Mouse (Mus musculus): ENCODE measurements around the gene Pigc. TPM values are rescaled to one million over a fixed set of nuclear protein-coding genes. Genes with fewer than 3 reads are reported as not detected.

The Pigc gene
- polyA plus RNA-seq (2012; rRNA removed), result 23.7 and 28.0 TPM in 2 replicates

DNA sequence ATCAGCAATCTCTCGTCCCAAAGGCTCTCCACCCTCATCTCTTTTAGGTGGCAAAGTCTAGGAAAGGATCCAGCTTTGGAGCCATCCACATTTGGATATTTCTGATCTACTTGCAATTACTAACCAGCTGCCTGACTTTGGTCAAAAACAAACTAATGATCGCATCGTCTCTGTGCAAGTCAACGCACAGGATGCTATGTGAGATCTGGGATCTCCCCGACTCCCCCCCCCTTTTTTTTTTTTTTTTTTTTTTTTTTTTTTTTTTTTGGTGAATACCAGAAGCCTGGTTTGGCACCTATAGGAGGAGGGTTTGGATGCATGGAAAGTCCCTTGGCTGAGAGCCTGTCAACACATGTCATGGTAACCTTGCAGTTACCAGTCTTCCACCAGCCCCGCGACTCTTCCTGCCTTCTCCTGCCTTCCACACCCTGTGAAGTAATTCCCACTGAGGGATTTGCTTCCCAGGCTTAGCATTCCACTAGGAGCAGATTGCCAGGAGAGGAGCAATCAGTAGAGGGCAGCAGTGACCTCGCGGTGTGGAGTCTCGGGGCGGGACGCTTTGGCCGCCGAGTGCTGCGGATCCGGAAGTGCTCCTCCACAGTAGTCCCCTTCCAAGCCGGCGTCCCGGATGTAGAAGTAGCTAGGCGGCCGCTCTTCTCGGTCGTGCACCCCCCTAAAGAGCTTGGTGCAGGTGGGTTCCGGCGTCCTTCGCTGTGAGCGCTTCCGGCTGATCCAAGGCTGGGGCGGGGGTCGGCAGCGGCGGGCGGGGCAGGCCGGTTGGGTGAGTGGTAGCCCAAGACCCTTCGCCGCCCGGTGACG lies at the start of gene Pigc:
Gene Pigc, plus strand, starts transcription at position 598 of the 819 bp plus-strand sequence.
- DNase-seq (ENCODE audit: low read depth), result peak; percentile 64

DNA sequence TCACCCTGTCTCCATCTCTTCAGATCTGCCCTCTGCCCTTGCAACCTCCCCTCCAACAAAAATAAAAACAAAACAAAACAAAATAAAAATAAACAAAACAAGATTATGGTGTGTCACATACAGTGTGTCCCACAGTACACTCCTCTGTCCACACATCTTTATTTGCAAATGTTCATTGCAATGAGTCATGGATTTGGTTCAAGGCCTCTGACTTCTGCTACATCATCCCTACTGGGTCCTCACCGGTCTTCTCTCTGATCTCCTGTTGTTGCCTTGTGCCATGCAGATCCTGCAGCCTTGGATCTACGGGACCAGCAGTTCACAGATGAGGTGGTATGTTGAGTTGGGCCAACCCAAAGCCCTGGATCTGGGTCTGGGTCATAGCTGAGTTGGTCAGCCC lies 49.4 kb upstream of the Pigc start:
- no peak for DNase-seq (ENCODE audit: low read depth)

DNA sequence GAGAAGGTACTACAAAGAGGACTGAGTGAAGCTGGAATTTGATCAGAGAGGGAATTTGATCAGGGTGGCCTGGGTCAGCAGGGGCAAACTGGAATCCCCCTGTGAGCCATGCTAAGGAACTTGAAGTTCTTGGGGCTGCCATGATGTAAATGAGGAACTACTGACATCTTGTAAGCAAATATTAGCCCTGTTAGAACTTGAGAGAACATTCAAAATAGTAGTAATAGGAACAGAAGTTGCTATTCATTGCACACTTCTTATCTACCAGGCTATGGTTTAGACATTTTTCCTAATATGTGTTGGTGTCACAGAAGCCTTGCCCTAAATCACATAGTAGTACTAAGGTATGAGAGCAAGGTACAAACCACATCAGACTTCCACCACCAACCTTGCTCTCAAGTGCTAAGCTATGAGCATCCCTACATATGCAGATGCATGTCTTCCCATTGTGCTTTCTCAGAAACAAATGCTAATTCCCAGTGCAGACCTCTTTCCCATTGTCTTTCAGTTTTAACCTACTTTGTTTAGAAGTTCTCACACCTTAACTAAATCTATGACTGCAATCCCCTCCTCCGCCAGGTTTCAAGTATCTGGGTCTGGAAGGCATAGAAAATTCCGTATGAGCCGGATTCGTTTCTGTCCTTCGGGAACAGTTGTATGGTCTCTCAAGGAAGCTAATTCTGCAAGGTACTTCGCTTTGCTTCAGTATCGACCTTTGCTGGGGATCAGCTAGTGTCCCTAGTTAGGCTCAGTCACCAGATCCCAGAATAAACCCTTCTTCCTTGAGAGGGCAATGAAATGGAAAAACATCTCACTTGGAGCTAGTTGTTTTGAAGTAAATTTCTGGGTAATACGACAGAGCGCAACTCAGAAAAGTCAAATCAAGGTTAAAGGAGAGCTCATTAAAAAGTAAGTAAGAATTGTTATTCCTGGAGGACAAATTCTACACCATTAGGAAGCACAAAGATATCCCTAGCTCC lies 48.2 kb upstream of the Pigc start:
- no peak for DNase-seq (ENCODE audit: low read depth)

DNA sequence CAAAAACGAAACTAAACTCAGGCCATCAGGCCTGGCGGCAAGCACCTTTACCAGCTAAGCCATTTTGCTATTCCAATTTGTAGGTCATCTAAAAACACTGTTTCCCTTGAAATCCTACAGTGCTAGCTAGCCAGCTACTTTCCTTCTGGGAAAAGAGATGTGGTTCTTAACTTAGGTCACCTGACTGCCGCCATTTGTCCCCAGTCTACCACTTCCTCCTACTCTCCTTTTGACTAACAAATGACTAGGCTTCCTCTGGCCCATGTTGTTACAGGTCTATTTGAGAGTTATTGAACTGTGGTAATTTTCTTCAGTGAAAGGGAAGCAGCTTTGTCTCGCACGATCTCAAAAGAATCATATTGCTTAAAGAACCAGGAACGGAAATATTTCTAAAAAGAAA lies 47.1 kb upstream of the Pigc start:
- DNase-seq (ENCODE audit: low read depth), result no peak

DNA sequence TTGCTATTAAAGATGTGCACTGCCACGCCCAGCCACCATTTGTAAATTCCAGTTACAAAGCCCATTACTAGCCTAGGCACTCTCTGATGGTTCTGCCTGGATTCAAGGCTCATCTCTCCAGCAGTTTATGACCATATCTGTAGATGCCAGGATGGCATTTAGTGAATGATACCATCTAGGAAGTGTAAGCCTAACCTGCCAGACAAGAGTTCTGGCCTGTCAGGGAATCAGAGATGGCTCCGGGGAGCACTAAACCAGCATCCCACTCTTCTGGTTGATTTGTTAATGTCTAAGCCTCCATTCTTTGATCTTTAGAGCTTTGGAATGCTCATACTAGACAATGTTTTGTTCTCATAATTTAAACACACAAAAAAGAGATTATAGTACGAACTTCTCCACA lies 44.7 kb upstream of the Pigc start:
- DNase-seq (ENCODE audit: low read depth), result peak; percentile 68

DNA sequence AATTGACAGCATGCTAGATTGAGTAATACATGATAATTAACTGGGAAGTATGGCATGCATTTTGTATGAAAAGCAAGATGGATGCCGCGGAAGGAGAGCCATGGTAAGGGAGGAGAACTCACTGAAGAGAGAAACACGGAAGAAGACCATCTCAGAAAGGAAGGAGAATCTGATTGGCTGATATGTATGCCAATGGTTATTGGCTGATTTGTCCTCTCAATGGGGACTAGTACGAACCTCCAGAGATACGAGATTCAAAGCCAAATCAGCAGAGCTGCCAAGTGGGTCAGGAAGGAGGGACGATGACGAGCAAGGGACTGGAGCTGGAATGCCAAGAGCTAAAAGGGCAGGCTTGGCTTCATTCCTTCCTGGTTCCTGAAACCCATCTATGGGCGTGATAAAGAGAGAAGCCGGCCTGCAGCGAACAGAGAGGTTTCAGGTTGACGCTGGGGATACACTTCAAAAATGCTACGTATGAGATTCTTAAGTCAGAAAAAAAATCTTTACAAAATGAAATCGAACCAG lies 43.6 kb upstream of the Pigc start:
- no peak for DNase-seq (ENCODE audit: low read depth)

DNA sequence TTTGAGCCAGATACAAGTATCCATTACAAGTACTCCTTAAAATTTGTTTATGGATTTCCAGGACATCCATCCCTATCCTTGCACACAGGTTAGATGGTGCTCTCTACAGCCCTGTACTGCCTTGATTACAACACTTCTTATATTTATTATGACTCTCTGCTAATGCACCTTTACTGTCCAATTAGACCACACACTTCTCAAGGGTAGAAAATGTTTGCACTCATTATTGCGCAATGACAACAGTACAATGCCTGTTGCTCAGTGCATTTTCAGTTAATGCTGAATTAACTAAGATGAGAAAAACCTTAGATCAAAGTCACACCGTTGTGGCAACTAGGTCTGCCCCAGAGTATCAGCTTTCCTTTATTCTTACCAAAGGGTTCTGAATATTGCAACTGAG lies 41.0 kb upstream of the Pigc start:
- DNase-seq (ENCODE audit: low read depth), result no peak

DNA sequence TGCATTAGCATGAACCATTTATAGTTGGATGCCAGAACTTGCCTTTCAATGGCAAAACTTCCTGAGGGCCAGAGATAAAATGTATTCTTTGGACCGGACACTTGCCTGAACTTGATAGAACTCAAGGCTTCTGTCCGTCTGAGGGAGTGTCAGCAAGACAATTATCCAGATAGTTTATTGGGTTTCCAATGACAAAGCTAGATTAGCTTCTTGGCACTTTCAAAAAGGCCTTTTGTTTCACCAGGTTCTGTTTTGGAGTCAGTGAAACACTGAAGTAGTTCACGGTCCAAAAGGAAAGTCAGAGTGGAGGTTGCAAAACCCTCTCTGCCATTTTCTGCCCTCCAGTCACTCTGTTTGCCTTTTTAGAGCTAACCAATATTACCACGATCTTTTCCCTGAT lies 37.7 kb upstream of the Pigc start:
- peak; percentile 86 for DNase-seq (ENCODE audit: low read depth)

DNA sequence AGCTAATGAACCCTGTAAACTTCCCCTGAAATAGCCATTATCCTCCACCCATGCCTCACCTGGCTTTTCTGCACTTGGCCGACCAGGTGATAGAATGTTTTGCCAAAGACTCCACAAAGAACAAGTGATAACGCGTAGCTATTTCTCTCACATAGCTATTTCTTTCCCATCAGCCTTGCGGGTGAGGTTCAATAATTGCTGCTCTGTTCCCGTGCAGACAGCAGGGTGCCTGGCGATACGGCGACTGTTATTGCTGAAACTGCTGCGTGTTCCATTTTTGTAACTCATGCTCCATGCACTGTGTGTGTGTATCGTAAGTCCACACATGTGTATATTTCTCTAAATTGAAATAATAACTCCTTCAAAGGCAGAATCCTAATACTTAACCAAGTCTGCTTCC lies 37.2 kb upstream of the Pigc start:
- peak; percentile 42 for DNase-seq (ENCODE audit: low read depth)

DNA sequence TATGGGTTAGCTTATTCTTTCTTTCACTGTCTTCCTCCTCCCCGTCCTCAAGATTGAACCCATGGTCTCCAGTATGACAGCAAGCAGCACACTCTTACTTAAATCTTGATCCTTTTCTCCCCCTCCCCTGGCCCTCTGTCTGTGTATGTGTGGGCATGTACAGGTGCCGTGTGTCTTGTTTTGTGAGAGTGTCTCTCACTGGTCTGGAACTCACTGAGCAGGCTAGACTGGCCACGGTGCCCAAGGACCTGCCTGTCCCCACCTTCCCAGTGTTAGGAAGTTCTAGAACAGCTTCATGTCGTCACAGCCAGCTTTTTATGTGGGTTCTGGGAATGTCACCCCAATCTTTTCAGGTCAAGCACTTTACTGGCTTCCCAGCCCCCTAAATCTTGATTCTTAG lies 36.7 kb upstream of the Pigc start:
- no peak for DNase-seq (ENCODE audit: low read depth)

DNA sequence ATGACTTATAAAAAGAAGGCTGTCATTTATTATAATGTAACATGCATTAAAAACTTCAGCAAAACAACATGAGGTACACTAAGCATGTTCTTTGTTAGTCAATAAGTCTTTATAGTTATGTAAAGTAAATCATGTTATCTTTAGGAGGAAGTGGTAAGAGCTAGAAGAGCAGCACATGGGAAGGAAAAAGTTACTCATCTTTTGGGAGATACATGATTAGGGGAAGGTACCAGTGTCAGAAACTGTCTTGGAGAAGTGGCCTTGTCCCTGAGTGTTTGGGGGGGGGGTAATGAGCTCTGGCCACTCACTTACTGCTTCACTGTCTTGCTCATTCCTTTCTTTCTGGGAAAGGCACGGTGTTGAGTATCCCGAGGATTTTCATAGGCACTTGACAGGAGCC lies 26.9 kb upstream of the Pigc start:
- no peak for DNase-seq (ENCODE audit: low read depth)

DNA sequence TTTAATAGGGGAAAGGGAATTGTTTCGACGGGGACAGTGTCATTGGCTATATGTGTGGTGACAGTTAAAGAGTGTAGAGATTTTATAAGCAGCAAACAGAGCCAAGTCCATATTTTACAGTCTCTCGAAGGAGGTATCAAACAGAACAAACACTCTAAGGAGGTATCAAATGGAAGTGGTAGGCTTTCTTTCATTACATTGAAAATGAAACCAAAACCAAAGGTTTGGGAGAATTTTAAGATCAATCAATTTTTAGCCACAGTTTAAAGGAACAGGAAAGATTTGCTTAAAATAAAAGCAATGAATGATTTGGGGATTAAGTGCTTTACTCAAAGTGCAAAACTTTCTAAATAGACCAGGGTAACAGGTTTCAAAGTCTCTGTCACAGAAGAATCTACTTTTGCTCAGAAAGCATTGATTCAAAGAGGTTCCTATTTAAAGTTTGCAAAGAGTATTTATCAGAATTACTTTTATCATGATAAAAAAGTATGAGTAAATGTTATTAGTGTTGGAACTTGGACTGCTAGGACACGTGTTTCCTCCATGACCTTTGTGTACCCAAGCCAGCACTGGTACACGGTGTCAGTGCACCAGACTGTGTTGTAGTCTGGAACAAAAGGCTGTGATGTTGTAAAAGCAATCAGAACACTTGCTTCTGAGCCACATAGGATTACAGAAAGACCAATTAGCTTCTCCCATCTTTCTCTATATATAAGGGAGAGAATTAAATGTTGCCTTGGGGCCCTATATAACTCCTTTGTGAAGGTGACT lies 17.8 kb upstream of the Pigc start:
- DNase-seq (ENCODE audit: low read depth), result no peak

DNA sequence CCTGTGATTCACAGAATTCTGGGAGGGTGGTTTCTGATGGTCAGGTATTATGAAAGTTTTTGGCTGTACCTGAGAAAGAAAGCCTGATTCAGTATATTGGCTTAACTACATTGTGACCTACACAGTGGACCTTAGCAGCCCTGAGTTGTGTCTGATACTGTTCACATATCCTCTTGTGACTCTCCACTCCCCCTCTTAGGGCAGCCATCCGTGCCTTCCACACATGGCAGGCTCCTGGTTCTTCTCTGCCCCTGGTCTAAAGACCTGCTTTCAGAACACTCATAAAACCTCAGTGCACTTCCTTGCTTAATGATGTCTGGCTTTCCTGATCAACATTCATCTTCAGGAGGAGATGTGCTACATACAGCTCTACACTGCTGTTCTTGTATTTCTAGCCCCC lies 16.4 kb upstream of the Pigc start:
- no peak for DNase-seq (ENCODE audit: low read depth)

DNA sequence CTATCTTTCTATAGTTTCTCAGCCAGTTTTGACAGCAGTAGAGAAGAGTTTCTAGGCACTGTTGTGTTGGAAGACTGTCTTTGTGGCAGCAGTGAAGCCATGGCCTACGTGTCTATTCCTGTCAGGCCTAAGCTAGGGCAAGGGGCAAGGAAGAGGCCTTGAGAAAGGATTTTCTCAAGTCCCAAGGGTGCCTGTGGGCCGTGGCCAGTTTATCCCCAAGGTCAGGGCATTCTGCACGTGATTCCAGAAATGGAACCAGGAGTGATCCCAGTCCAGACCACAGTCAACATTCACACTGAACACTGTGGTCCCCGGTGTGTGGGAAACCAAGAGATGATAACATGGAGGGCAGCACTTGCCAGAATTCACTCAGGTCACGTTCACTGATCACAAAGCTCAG lies 13.1 kb upstream of the Pigc start:
- no peak for DNase-seq (ENCODE audit: low read depth)

DNA sequence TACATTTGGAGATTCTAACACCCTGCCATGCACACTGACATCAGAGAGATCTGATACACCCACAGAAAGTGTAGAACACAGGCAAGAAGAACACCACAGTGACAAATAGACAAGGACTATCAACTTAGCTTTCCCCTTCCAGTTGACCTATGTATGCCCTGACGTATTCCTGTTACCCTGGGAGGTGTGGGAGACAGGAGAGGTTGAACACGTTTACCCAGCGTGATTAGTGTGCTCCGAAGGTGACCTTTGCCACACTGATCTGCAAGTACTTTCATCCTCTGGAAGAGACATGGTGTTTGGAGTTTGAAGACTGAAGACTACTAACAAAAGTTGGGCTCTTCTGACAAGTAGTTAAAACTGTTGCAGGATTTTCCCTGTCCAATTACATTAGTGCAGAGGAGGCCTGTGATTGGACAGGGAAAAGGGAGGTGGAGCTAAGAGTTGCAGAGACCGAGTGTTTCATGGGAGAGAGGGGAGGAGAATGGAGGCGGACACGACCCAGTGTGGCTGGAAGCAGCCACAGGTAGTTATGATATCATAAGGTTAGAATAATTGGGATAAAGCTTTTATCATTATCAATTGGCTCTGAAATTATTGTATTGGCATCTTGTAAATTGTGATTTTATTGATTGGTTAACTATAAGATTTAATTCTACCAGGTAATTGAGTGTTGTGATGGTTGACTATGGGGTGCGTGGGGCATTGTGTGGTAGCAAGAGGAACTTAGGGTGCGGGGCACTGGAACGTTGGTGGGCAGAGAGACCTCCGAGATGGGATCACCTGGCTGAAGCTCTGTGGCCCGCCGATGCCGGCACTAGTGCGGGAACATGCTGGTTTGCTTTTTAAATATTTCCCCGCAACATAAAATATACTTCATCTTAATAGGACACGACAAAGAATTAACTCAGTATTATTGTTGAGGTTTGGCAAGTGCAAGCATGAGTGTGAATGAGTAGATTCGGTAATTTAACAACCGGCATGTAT lies 10.7 kb upstream of the Pigc start:
- DNase-seq (ENCODE audit: low read depth), result no peak

DNA sequence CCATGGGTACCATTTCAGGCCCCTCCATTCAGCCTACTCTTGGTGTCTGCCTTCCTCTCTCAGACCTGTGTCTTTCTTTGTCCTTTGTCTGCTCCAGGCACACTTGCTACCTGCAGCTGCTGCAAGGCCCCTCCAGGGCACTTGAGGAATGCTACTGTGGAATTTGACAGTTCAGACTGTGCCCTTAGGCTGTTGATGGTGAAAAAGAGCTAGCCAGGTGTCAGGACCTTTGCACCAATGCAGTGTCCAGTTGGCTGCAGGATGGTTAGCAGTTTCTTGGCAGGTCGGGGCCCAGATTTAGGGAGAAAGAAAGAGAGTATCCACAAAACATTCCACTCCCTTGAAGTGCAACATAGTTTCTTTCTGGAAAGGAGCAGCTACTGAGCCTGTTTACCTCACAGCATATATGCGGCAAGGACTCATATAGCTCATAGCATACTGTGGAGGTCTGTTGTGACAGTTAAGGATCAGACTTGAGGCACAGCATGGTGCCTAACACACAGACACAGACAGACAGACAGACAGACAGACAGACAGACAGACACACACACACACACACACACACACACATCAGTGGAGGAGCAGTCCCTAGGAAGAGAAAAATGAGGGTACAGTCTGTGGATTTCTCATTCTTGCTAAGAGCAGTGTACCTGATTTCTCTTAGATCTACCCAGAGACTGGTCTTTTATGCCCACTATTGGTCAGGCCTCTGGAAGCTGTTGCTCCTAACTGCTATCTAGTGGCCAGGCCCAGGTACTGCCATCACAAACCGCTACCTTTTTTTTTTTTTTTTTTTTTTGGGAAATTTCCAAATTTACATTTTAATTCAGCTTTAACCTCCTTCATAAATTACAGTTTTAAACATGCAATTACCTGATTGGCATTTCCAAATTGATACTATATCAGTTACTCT lies 6.3 kb upstream of the Pigc start:
- no peak for DNase-seq (ENCODE audit: low read depth)

DNA sequence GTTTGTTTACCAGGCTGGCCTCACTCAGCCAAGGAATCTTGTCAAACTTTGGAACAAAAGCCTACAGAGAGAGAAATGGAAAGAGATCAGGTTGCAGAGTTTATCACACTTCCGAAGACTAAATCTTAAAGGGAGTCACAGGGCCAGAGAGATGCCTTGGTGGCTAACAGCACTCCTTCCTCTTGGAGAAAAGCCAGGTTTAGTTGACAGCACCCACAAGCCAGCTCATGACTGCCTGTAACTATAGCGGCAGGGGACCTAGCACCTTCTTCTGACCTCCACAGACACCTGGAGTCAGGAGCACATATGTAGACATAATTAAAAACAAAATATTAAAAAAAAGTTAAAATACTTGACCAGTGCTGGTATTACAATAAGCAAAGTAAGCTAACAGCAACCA lies 1.1 kb upstream of the Pigc start:
- DNase-seq (ENCODE audit: low read depth), result no peak

DNA sequence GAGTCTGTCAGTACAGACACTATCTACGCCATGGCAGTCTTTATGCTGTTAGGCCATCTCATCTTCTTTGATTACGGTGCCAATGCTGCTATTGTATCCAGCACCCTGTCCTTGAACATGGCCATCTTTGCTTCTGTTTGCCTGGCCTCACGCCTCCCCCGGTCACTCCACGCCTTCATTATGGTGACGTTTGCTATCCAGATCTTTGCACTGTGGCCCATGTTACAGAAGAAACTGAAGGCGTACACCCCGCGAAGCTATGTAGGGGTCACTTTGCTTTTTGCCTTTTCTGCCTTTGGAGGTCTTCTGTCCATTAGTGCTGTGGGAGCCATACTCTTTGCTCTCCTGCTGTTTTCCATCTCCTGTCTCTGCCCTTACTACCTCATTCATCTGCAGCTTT lies 1.9 kb downstream of the Pigc start:
- DNase-seq (ENCODE audit: low read depth), result no peak

DNA sequence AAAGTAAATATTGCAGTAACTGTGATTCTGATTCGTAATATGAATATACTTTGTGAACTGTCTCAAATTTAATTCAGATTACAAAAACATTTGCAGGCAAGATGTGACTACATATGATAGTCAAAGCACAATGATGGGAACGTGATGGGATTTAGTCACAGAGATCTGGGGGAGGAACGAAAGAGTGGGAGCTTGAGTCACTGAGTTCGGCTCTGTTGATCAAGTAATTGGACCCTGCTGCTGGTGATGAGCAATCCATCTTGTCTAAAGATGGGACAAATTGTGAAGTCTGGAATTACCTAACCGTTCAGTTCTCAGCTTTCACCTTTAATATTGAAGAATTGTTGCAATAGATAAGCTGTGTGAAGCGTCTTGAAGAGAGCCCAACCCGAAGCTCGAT lies 3.2 kb downstream of the Pigc start:
- no peak for DNase-seq (ENCODE audit: low read depth)
